Mouse (Mus musculus): Measurements from ENCODE around the gene Supt20.
"Not testable (repeated sequence)": the region's sequence is repeated elsewhere in the genome, so short reads cannot be mapped to it uniquely, and the experiment has no call there.

- not testable (repeated sequence) for TF ChIP-seq POLR2A (IDR thresholded peaks at IDR 0.05; ENCODE audit: borderline replicate concordance, insufficient read depth, low read length); CTCF (IDR thresholded peaks at IDR 0.05; ENCODE audit: borderline replicate concordance, insufficient read depth, low read depth, low read length)
Observed at GRCm38 (mm10) chr3:54704106-54704505, 11.5 kb downstream of the Supt20 start.
